Mouse (Mus musculus) lung, adult 2 months (tissue): ENCODE measurements around the gene Slc22a23.

Source experiments
- CTCF ChIP-seq: fragments of 200-500 bp; IDR thresholded peaks from 2 replicates; pipeline ENCODE4 v1.5.1; 2011; ENCODE audit warnings: mild to moderate bottlenecking, low read length, control low read depth; ENCODE audit not compliant: insufficient read depth
- POLR2A ChIP-seq: fragments of 200-500 bp; IDR thresholded peaks from 2 replicates; pipeline ENCODE4 v1.6.1; 2011; ENCODE audit warnings: low read depth, mild to moderate bottlenecking, control low read depth, low read length, borderline replicate concordance; ENCODE audit errors: extremely low read depth

DNA sequence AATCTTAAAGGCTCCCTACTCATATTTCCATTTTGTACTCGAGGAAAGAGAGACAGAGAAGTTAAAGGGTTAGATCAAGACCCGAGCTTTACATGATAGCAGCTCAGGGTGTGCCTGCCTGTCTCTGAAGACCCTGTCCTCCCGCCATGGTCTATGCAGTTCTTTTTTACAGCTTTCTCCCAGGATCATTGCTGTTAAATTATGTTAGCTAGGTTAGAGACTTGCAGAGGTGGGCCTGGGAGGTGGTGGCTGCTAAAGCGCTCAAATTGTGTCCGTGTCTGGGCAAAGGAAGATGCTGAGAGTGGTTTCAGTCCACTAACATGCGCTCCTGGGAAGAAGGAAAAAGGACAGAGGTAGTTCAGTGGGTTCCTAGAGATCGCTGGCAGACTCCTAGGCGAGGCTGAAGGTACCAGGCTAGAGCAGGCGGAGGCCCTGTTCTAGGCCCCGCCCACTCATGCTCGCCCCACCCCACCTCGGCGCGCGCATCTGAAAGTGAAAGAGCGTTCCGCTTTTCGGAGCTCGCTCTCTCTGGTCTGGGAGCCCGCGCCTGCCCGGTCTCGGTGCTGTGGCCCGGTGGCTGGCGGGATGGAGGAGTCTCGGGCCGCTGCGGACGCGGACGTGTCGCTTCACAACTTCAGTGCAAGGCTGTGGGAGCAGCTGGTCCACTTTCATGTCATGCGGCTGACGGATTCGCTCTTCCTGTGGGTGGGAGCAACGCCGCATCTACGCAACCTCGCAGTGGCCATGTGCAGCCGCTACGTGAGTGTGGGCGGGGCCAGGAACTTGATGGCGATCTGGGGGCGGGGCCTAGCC lies 182.3 kb downstream of the Slc22a23 start, which contains the start of gene Psmg4:
- TF ChIP-seq POLR2A (peak; percentile 69; the same call in 1 of the 2 replicates), CTCF (no peak)
